Mouse (Mus musculus): ENCODE results near the gene Prlhr.

Prlhr gene

DNA sequence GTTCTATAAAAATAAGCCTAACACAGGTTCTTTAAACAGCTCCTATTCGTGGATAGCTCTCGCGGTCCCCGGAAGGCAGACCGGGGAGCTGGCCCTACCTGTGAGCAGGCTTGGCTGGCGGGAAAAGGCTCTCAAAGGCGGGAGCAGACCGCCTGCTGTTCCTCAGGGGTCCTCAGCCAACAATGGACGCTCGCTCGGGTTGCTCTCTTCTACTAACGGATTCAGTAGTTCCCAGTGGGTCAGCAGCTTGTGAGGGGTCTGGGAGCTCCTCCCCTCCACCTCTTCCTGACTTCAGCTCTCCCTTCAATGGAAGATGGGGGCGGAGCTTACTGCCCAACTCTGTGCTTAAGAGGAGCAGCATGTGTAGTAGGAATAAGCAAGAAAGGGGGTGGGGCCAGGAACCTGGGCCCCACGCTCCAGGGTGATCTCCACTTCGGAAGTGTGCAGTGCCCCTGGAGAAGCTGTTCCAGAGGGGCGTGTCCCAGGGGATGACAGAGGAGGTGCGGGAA lies at the start of gene Prlhr:
Gene Prlhr, minus strand, starts transcription at position 51 of the 509 bp plus-strand sequence.
- no peak for DNase-seq

DNA sequence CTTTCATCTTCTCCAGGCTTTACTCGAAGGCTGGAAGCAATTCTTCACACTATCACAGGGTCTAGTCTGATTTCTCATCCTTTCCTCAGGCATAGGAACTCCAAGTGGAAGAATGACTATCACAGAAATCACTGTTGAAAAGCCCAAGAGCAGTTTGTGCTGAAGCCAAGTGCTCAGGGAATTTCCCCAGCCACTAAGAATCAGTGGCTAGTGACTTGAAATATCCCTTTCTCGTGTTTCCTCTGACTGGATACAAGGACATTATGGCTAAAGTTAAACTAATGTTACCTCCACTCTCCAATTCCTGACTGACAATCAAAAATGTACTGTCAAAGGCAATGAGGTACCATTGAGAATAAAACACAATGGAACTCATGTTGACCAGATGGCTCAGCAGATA lies 47.0 kb upstream of the Prlhr start:
- DNase-seq: no peak

DNA sequence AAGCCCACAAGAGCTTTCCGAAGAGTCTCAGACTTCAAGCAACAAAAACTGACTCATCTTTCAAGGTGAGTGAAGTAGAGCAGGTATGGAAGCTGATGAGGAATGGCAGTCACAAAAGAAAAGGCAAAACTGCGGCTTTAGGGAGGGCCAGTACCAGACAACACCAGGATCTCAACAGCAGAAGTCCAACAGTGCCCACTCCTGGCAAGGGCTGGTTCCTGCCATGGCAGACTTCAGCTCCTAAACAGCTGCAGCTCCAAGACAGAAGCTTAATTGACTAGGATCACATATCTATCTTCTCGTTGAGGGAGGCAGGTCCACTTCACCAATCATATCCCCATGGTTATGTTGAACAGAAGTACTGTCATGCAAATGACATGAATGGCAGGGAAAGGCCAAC lies 45.3 kb upstream of the Prlhr start:
- peak; percentile 6 for DNase-seq

DNA sequence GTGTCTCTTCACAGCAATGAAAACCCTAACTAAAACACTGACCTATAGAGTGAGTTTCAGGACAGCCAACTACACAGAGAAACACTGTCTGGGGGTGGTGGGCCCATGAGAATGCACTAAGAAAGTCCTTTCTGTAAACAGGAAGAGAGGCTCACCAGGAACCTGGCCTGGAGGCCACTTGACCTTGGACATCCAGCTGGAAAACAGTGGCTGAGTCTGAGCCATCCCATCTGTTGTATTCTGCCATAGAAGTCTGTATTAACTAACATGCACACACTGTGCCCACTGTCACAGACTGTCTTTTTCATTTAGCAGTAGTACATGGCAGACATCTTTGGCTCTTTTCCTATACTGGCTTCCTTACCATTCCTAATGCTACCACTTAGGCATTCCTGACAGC lies 32.1 kb upstream of the Prlhr start:
- no peak for DNase-seq

DNA sequence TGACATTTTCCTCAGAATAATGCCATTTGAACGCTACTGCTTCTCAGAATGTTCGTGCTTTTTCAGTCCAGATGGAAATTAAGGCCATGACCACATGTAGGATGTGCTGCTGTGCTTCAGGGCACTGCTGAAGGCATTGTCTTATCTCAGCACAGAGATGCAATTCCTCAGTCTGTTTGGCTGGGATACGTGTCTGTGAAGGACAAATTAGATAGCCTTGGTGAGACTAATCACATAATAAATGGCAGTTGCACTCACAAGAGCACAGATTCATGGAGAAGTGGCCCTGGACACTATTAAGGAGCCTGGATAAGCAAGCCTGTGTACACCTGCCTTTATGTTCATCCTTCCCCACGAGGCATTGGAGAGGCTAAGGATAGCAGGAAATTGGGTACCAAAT lies 29.1 kb upstream of the Prlhr start:
- DNase-seq: no peak

DNA sequence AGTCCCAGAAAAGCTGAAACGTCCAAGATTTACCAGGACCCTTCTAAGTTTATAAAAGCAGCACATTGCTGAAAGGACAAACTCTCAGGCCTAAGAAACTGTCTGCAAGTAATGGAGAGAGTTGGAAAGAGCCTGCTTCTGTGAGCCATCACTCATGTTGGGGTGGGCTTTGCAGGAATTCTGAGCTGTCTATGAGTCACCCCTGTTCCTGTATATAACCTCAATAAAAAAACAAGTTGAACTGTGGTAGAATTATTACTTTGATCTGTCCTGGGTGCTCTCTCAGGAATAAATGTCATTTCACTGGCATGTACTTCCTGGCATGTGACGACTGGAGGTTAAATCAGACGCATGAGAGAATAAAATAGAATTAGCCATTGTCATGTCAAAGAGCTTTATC lies 27.7 kb upstream of the Prlhr start:
- no peak for DNase-seq

DNA sequence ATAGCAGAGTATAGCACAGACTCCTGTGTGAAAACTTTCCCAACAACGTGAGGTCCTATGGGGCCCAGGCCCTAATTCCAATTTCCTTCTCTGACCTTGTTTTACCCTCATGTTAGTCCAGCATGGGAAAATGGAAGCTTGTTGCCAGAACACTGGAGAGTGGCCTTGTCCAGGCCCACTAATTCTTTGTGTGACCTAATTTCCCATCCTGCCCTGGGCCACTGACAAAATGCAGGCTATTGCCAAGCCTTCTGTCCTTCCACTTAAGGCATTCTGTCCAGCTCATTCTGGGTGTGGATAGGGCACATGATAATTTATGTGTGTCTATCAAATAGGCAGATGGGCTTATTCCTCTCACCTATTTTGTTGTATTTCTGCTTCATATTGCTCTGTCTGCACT lies 21.5 kb upstream of the Prlhr start:
- no peak for DNase-seq

DNA sequence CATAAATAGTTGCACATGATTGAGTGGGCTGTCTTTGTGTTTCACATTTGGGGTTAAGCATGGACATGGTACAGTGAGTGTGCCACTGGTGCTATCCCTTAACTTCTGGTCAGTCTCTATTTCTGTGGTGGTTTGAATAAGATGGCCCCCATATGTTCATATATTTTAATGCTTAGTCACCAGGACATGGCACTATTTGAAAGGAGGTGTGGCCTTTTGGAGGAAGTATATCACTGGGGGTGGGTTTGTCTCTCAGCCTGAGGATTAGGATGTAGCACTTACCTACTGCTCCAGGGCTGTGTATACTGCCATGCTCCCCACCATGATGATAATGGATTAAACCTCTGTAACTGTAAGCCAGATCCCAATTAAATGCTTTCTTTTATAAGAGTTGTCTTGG lies 17.2 kb upstream of the Prlhr start:
- DNase-seq: no peak

DNA sequence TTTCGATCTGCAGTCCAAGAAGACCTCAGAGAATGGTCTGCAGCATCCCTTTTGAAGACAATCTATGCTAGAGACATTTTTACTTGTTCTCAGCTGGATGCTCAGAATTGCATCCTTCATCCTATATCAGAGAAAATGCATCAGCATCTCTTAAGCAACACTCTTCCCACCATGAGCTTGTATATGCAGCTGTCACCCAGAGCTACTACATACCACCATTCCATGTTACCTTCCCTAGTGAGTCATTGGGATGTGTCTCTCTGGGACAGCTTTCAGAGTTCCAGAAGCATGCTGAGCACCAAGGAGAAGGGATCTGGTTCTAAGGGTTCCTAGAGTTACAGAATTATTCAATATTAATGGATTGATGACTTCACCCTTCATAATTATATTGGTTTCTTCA lies 10.8 kb upstream of the Prlhr start:
- DNase-seq: no peak

DNA sequence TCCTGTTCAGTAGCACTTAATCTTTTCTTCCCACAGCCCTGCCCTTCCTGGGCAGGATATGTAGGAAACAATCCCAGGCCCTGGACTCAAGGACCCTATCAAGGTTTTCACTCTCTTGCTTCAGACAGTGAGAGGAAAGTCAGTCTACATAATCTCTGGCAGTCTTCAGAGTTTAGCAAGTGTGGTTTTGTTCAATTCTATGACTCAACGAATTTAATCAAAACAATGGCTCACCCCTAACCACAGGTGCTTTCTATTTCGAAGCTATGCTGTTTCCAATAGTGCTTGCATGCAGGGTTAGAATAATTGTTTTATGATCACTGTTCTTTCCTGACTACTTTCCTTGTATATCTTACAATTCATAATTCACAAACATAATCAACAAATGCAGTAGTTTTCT lies 9.7 kb upstream of the Prlhr start:
- no peak for DNase-seq

DNA sequence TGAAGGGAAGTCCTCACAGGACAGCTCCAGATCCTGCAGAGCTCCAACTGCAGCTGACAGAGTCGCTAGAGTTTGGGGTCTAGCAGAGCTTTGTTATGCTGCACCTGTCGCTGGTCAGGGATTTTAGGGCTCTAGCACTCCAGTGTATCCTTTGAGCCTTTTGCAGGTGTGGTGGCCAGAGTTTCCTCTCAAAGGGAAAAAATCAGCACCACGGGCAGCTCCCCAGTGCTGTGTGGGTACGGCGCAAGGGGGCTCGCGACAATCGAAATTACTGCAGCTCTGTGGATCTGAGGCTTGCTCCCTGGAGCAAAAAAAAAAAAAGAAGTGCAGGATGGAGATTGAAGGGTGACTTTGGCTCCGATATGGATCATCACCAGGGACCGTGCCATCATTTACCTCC lies 742 bp upstream of the Prlhr start:
- DNase-seq: no peak

DNA sequence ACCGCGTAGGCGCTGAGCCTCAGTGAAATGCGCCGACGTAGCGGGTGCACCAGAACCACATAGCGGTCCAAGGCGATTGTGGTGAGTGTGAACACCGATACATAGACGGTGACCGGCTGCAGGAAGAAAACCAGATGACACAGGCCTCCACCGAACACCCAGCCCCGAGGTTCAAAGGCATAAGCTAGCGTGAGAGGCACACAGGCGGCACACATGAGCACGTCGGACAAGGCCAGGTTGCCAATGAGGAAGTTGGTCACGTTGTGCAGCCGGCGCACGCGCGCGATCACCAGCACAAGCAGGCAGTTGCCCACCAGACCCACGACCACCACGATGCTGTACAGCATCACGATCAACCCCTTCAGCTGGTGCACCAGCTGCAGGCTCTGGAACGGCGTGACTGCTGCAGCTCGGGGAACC lies 506 bp downstream of the Prlhr start:
- DNase-seq: no peak

DNA sequence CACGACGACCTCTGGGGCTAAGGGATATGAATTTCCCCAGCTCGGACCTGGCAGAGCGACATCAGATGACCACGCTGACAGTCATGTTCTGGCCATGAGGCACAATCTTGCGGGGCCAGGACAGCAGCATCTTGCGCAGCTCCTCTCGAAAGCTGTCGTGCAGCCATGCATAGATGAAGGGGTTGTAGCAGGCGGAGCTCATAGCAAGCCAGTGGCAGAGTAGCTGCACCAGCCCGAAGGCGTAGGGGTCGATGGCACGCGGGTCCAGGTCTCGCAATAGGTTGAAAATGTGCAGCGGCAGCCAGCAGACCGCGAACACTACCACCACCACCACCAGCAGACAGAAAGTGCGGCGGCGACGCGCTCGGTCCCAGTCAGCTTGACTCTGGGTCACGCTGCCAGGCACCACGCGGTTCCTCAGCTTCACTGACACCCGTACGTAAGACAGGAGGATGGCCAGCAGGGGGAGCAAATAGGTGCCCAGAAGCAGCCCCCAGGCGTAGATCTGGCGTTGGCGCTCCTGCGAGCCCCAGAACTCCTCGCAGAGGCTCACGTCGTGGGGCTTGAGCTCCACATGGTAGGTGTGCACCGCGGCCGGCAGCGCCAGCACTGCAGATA lies 1.0 kb downstream of the Prlhr start:
- DNase-seq: peak; percentile 49

DNA sequence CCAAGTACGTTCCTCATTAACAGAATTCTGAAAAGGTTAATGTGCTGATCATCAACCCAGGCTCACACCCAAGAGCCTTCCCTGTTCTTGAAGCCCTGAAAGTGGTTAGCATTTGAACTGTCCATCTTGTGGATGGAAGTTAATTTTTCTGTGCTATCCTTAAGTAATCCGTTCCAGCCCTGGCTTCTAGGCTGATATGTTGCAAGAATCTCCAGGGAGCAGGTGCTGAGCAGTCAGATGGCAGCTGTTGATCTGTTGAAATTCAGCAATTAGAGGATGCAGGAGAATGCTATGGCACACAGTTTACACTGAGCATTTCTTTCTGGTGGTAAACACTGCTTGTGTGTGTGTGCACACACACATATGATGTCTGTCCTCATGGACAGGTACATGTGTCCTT lies 2.4 kb downstream of the Prlhr start:
- DNase-seq: peak; percentile 17

DNA sequence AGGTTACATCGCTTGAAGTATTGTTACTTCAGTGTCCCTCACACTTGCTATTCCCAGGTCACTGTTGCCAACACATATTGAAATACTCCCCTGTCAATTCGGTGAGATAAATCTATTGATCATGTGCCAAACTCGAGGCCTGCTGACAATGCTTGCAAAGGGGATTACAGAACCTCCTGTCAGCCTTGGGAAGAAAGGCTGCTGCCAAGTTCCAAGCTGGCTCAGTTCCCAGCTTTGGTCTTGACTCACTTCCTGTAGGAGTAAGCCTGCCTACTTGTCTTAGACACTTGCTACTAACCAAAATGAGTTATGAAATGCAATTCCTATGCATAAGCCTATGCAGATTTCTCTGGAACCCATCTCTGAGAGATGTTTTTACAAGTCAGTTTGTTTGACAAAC lies 4.2 kb downstream of the Prlhr start:
- DNase-seq: peak; percentile 86

DNA sequence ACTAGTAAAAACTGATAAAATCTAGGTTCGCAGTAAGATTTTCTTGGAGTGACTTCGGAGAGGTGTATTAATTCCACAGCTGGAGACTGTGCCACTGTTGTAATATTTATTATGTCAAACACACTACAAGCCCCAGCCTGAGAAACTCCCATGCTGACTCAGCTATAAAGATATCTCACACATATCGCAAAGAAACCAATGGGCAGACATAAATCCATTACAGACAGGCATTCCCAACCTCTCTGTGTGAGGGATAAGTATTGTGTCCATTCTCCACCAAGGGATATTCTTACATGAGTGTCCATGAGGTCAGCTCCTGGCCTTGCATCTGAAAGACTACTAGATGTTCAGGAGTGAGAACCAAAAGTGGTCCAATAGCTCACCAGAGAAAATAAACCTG lies 4.7 kb downstream of the Prlhr start:
- DNase-seq: no peak

DNA sequence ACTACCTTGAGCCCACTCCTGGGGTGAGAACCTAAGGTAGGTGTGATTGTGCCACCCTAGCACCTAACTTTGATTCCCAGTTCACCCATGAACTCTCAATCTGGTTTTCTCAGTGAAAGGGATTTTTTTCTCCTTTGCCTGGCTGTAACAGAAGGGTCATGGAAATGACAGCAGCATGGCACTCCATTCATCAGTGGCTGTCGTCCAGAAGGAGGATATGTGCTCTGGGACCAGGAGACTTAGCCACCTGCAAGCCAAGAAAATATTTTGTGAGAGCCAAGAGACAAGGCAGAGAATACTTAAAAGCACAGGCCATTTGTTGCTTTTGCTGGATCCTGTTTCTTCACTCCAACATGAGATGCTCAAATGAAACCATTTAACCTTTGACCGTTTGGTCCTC lies 6.6 kb downstream of the Prlhr start:
- DNase-seq: no peak

DNA sequence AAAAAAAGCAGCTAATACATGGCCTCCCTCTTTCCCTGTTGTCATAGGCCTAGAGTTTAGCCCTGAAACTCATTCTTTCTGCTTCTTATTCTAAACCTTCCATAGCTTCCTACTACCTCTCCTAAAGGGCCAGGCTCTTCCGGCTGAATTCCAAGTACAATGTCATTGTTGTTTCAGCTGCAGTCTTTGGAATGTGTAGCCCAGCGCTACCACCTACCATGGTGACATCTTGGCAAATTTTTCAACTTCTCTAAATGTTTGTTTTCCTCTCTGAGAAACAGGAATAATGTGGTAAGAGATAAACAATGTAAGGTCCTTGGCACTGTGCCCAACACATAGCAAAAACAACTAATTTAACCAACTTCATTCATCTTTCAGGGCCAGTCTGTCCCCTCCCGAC lies 8.4 kb downstream of the Prlhr start:
- no peak for DNase-seq

DNA sequence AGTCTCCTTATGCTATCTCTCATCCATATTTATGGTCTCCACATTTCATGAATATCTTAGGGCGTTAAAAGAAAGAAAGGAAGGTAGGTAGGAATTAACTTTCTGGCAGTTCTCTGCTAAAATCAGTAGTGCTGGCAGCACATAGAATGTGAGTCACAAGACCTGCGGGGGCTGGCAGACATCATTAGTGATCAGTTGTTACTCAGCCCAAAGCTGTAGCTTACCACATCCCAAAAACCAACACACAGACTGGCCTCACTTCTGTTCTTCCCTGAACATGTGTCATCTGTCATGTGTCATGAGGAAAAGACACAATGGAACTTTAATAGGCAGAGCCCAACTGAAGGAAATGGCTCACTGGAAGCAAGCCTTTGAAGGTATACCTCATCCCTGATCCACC lies 9.0 kb downstream of the Prlhr start:
- DNase-seq: peak; percentile 31

DNA sequence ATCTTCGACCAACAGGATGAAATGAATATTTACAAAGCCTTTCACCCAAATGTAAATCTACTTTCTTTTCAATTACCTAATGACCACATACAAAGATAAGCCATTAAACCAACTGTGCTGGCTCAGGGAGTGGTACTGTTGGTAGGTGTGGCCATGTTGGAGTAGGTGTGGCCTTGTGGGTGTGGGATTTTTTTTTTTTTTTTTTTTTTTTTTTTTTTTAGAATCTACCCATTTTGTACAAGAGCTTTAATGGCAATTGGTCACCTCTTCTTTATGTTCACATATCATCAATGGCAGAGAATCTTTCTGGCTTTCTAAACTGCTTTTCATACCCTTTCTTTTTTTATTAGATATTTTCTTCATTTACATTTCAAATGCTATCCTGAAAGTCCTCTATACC lies 12.3 kb downstream of the Prlhr start:
- DNase-seq: no peak

DNA sequence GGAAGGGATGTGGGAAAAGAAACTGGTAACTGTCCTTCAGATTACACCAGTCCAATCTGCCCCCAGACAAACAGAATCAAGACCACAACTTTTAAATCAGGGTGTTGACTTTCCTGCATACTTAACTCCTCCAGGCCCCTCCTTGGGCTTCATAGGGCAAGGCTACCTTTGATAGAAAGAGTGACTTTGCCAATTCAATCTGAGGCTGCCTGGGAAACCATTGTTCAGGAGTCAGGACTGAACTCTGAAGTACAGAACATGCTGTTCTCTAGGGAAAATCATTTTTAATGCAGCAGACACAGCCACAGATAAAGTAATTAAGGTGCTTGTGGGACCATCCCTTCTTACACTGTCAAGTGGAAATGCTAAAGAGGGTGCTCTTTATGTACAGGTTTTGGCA lies 27.6 kb downstream of the Prlhr start:
- no peak for DNase-seq

DNA sequence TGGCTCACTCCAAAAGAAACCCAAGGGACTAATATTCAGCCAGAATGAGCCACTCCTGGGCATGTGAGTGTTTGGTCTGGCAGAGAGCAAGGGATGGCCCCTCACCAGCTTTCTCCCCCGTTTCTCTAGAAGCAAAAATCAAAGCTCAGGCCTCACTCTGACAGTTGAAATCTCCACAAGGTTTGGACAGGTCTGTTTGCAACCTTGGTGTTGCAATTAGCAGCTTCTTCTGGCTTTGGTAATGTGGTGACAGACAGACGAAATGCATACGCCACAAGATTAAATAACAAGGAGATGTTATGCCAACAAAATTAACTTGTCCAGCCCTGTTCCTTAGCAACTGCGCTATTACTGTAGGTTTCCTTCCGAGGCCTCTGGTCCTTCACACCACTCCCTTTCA lies 28.0 kb downstream of the Prlhr start:
- DNase-seq: no peak

DNA sequence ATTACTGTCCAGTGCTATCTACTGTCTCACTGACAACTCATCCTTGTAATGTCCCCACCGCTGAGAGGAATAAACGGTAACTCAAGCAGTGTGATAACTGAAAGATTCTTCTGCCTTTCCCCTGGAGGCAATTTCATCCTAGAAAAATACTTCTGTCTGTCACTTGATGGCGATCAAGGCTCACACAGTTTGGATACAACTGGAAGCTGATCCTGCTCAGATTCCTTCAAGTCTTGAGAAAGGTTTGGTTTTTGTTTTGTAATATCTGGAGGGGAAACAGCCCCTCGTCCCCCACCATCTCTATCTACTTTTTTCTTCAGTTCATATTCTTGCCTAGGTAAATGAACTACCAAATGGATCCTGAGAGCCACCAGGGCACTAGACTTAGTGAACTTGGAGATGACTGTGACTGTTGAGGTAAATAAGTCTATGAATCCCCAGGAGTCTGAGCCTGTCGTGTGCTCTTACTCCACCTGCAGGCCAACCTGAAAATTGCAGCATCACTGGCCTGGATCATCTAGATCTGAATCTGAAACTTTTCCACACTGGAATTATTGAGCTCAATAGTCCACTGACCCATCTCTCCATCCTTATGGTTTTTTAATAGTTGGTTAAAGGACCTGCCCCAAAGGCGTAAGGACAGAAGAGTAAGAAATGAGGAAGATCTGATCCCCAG lies 30.4 kb downstream of the Prlhr start:
- DNase-seq: no peak

DNA sequence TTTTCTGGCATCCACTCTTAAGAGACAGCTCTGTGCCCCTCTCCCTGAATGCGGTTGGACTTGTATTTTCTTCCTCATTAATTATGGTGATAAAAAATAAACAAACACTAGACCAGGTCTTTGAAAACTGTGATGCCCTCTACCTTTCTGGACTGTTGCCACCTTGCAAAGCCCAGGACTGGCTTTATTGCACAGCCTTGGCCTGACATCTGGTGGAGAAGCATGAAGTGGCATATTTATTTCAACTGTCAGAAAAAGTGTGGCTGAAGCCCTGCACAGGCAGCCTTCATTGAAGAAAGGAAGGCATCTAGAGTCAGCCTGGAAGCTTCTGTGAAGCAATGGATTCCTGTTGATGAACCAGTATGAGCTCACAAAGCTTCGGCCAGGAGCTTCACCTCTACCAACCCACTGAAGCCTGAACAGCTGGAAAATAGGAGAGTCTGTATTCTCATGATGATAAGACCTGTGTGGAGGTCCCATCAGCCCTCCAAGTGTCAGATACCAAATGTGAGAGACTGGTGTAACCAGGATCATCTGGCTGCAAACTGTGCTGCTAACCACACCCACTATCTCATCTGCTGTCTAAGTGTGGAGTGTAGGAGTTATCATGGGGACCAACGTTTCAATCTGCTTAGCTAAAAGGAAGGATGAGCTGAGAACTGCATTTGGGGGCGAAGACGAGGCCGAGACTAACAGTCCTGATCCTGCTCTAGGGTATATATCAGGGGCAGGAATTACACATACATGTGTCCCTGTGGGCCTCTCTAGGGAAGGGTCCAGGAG lies 35.6 kb downstream of the Prlhr start:
- DNase-seq: peak; percentile 23
